Mouse (Mus musculus): ENCODE data around the gene Tenm4.

Gene Tenm4

GRCm38 (mm10) chr7:96842477-96843255 lies 671.6 kb downstream of the Tenm4 start:
- DNase-seq (ENCODE audit: low read depth, low spot score), result no peak

GRCm38 (mm10) chr7:96844104-96844894 lies 673.3 kb downstream of the Tenm4 start:
- DNase-seq (ENCODE audit: low read depth, low spot score), result no peak

GRCm38 (mm10) chr7:96852781-96853180 lies 681.7 kb downstream of the Tenm4 start:
- no peak for DNase-seq (ENCODE audit: low read depth, low spot score)

GRCm38 (mm10) chr7:96855867-96856406 lies 684.9 kb downstream of the Tenm4 start:
- no peak for DNase-seq (ENCODE audit: low read depth, low spot score)

GRCm38 (mm10) chr7:96856518-96856917 lies 685.5 kb downstream of the Tenm4 start:
- no peak for DNase-seq (ENCODE audit: low read depth, low spot score)

- no peak for DNase-seq (ENCODE audit: low read depth, low spot score)
These were observed 688.0 kb downstream of the Tenm4 start for GRCm38 (mm10) chr7:96859077-96859476.

GRCm38 (mm10) chr7:96859684-96860083 lies 688.6 kb downstream of the Tenm4 start:
- DNase-seq (ENCODE audit: low read depth, low spot score), result no peak

GRCm38 (mm10) chr7:96860650-96861049 lies 689.6 kb downstream of the Tenm4 start:
- no peak for DNase-seq (ENCODE audit: low read depth, low spot score)

- DNase-seq (ENCODE audit: low read depth, low spot score), result no peak
These were observed 694.1 kb downstream of the Tenm4 start for GRCm38 (mm10) chr7:96864894-96865722.

- DNase-seq (ENCODE audit: low read depth, low spot score), result no peak
These were observed 698.2 kb downstream of the Tenm4 start for GRCm38 (mm10) chr7:96869079-96869810.

GRCm38 (mm10) chr7:96870473-96870872 lies 699.4 kb downstream of the Tenm4 start:
- no peak for DNase-seq (ENCODE audit: low read depth, low spot score)

GRCm38 (mm10) chr7:96871031-96871430 lies 700.0 kb downstream of the Tenm4 start:
- DNase-seq (ENCODE audit: low read depth, low spot score), result no peak

- DNase-seq (ENCODE audit: low read depth, low spot score), result no peak
These were observed 707.6 kb downstream of the Tenm4 start for GRCm38 (mm10) chr7:96878511-96879276.

GRCm38 (mm10) chr7:96879593-96879992 lies 708.5 kb downstream of the Tenm4 start:
- no peak for DNase-seq (ENCODE audit: low read depth, low spot score)

GRCm38 (mm10) chr7:96880221-96880944 lies 709.3 kb downstream of the Tenm4 start:
- DNase-seq (ENCODE audit: low read depth, low spot score), result no peak

GRCm38 (mm10) chr7:96883297-96883696 lies 712.3 kb downstream of the Tenm4 start:
- DNase-seq (ENCODE audit: low read depth, low spot score), result no peak

GRCm38 (mm10) chr7:96887088-96887654 lies 716.1 kb downstream of the Tenm4 start:
- DNase-seq (ENCODE audit: low read depth, low spot score), result no peak

- no peak for DNase-seq (ENCODE audit: low read depth, low spot score)
These were observed 718.3 kb downstream of the Tenm4 start for GRCm38 (mm10) chr7:96889061-96890034.
